Comparison of ENCODE assay signal across 27 mouse cellular contexts in genomic region chr6:51675342-51675945, GRCm38 (mm10).
DNase-seq lines count a peak whose midpoint lies in the region; ATAC-seq lines count a peak whose summit lies in the region.
"Had no signal": no experiment of that assay in that cellular context is flagged by ENCODE, and none has a peak within 500 bp of the region (broad histone marks: within the 10 kb centered on the region; RNA-seq: fewer than 3 reads in every experiment).

No protein-coding gene starts in this region.

- no peaks in the 10 kb centered on the region for H3K27me3 ChIP-seq in hindbrain, embryonic 12.5 days
- no peaks in the 10 kb centered on the region for H3K27me3 ChIP-seq in hindbrain, embryonic 11.5 days (ENCODE audit: control insufficient read depth, insufficient read depth, low read length)
- no peaks in the 10 kb centered on the region for H3K27me3 ChIP-seq in neural tube, embryonic 13.5 days
- H3K27me3 ChIP-seq in hindbrain, embryonic 15.5 days = no peaks in the 10 kb centered on the region
- H3K27me3 ChIP-seq: intestine, embryonic 15.5 days; limb, embryonic 13.5 days; neural tube, embryonic 15.5 days; stomach, embryonic 15.5 days had no signal

- intact Hi-C loops in heart, postnatal 14 days (cut with DNase I) = no loop called here

- H3K4me2 ChIP-seq in hindbrain, embryonic 12.5 days (replicated peaks) = no peak overlapping the region
- no peak overlapping the region for H3K4me2 ChIP-seq in hindbrain, embryonic 11.5 days (replicated peaks; ENCODE audit: low read depth, low read length)
- no peak overlapping the region for H3K4me2 ChIP-seq in neural tube, embryonic 13.5 days
- H3K4me2 ChIP-seq in hindbrain, embryonic 15.5 days = no peak overlapping the region
- H3K4me2 ChIP-seq: heart, embryonic 11.5 days; intestine, embryonic 15.5 days; limb, embryonic 13.5 days; liver, embryonic 11.5 days; lung, embryonic 15.5 days; neural tube, embryonic 15.5 days; stomach, embryonic 15.5 days had no signal

- no peak for DNase-seq in hindbrain, embryonic 11.5 days (ENCODE audit: low spot score)
- DNase-seq in neural tube, embryonic 10.5 days (ENCODE audit: extremely low spot score, low spot score) = no peak
- DNase-seq in heart, postnatal 14 days = no peak
- DNase-seq: adrenal gland, postnatal 25 days; cerebellum, adult 8-10 months; cerebellum, postnatal 36 days; gastrocnemius, adult 2 months; gastrocnemius, postnatal 36 days; heart, adult 18-20 months; kidney, adult 2 months; kidney, postnatal 36 days; retina, postnatal 1 day; right cerebral cortex, postnatal 25 days had no signal

- WGBS in hindbrain, embryonic 12.5 days = 69% methylated on average over 13 of the region's 13 CpGs
- WGBS in hindbrain, embryonic 11.5 days = 76% methylated on average over 13 of the region's 13 CpGs
- WGBS in neural tube, embryonic 13.5 days = 45% methylated on average over 13 of the region's 13 CpGs
- 38% methylated on average over 13 of the region's 13 CpGs for WGBS in hindbrain, embryonic 15.5 days

- 0 out of 2 replicates have a peak, but pooled peaks cover 5% of the 10 kb centered on the region for H3K4me1 ChIP-seq in hindbrain, embryonic 12.5 days
- H3K4me1 ChIP-seq in hindbrain, embryonic 11.5 days (replicated peaks; ENCODE audit: control insufficient read depth, insufficient read depth, low read length) = no peaks in the 10 kb centered on the region
- H3K4me1 ChIP-seq in neural tube, embryonic 13.5 days (replicated peaks) = peaks cover 18% of the 10 kb centered on the region
- H3K4me1 ChIP-seq in hindbrain, embryonic 15.5 days (replicated peaks) = peaks cover 9% of the 10 kb centered on the region
- H3K4me1 ChIP-seq: intestine, embryonic 15.5 days; lung, embryonic 15.5 days; stomach, embryonic 15.5 days had no signal

- ATAC-seq in hindbrain, embryonic 12.5 days (ENCODE audit: low FRiP score) = no peak
- no peak for ATAC-seq in hindbrain, embryonic 11.5 days (ENCODE audit: low FRiP score)
- no peak for ATAC-seq in neural tube, embryonic 13.5 days (ENCODE audit: low read depth)
- ATAC-seq in hindbrain, embryonic 15.5 days (ENCODE audit: low FRiP score, low read depth) = peak; percentile 61
- ATAC-seq in megakaryocyte-erythroid progenitor cell, adult 5-6 weeks (replicated peaks; ENCODE audit: low FRiP score, low TSS enrichment, poor library complexity, severe bottlenecking) = no peak
- ATAC-seq: CD4-positive, CD25-positive, alpha-beta regulatory T cell, adult 4 months; intestine, embryonic 15.5 days had no signal

- H3K27ac ChIP-seq in hindbrain, embryonic 12.5 days = peak overlapping the region; percentile 57
- no peak overlapping the region for H3K27ac ChIP-seq in hindbrain, embryonic 11.5 days (ENCODE audit: low read depth, low read length)
- H3K27ac ChIP-seq in neural tube, embryonic 13.5 days (replicated peaks) = peak overlapping the region; percentile 33
- H3K27ac ChIP-seq in hindbrain, embryonic 15.5 days (replicated peaks) = peak overlapping the region; percentile 59
- H3K27ac ChIP-seq: gastrocnemius, adult 2 months; intestine, embryonic 15.5 days; layer of hippocampus, adult 2 months; left cerebral cortex, adult 2 months; limb, embryonic 13.5 days; lung, embryonic 15.5 days; neural tube, embryonic 15.5 days; stomach, embryonic 15.5 days had no signal

- no peaks in the 10 kb centered on the region for H3K36me3 ChIP-seq in hindbrain, embryonic 12.5 days
- H3K36me3 ChIP-seq in hindbrain, embryonic 11.5 days (ENCODE audit: control insufficient read depth, insufficient read depth, low read length) = no peaks in the 10 kb centered on the region
- H3K36me3 ChIP-seq in neural tube, embryonic 13.5 days = no peaks in the 10 kb centered on the region
- no peaks in the 10 kb centered on the region for H3K36me3 ChIP-seq in hindbrain, embryonic 15.5 days
- H3K36me3 ChIP-seq: intestine, embryonic 15.5 days; limb, embryonic 13.5 days; lung, embryonic 15.5 days; neural tube, embryonic 15.5 days; stomach, embryonic 15.5 days had no signal

- no peak overlapping the region for H3K9ac ChIP-seq in hindbrain, embryonic 12.5 days
- H3K9ac ChIP-seq in hindbrain, embryonic 11.5 days (ENCODE audit: low read depth, low read length) = no peak overlapping the region
- H3K9ac ChIP-seq in neural tube, embryonic 13.5 days = no peak overlapping the region
- no peak overlapping the region for H3K9ac ChIP-seq in hindbrain, embryonic 15.5 days
- H3K9ac ChIP-seq: intestine, embryonic 15.5 days; limb, embryonic 13.5 days; lung, embryonic 15.5 days; neural tube, embryonic 15.5 days; stomach, embryonic 15.5 days had no signal

- H3K9me3 ChIP-seq in hindbrain, embryonic 12.5 days (replicated peaks) = no peaks in the 10 kb centered on the region
- H3K9me3 ChIP-seq in hindbrain, embryonic 11.5 days (ENCODE audit: control insufficient read depth, low read length) = no peaks in the 10 kb centered on the region
- H3K9me3 ChIP-seq in neural tube, embryonic 13.5 days = no peaks in the 10 kb centered on the region
- no peaks in the 10 kb centered on the region for H3K9me3 ChIP-seq in hindbrain, embryonic 15.5 days
- H3K9me3 ChIP-seq: intestine, embryonic 15.5 days; limb, embryonic 13.5 days; lung, embryonic 15.5 days; neural tube, embryonic 15.5 days; stomach, embryonic 15.5 days had no signal

- H3K4me3 ChIP-seq in hindbrain, embryonic 12.5 days = no peak overlapping the region
- no peak overlapping the region for H3K4me3 ChIP-seq in hindbrain, embryonic 11.5 days (ENCODE audit: low read depth, low read length)
- no peak overlapping the region for H3K4me3 ChIP-seq in neural tube, embryonic 13.5 days
- no peak overlapping the region for H3K4me3 ChIP-seq in hindbrain, embryonic 15.5 days
- H3K4me3 ChIP-seq: gastrocnemius, adult 2 months; intestine, embryonic 15.5 days; layer of hippocampus, adult 2 months; left cerebral cortex, adult 2 months; limb, embryonic 13.5 days; lung, embryonic 15.5 days; neural tube, embryonic 15.5 days; stomach, embryonic 15.5 days had no signal
